In the genomic region with DNA sequence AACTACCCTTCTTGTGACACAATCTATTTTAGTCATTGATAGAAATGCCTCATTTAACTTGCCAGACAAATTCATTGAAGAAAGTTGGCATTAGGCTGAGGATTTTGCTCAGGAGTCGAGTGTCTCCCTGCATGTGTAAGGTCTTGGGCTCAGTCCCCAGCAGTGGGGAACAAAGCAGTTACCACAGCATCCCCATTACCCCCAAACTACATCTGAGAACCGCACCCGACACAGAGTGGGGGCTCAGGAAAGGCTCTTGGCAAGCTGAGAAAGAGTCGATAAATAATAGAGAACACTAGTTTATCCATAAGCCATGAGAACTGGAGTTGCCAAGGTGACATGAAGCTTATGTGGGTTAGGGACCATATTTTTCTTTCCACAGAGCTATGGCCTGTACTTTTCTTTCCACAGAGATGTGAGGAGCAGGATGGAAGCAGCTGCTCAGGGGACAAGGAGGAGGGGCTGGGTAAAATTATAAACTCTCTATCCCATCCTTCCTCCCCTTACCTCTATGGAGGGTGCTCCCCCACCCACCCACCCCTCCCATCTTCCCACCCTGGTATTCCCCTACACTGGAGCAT, we compare ENCODE assay signal across 13 mouse cellular contexts.
"Had no signal": no experiment of that assay in that cellular context is flagged by ENCODE, and none has a peak within 500 bp of the region (broad histone marks: within the 10 kb centered on the region; RNA-seq: fewer than 3 reads in every experiment).

No protein-coding gene starts in this region.

- H3K36me3 ChIP-seq: limb, embryonic 12.5 days; liver, embryonic 13.5 days; midbrain, embryonic 13.5 days had no signal

- H3K27me3 ChIP-seq: limb, embryonic 12.5 days; liver, embryonic 13.5 days; midbrain, embryonic 13.5 days had no signal

- H3K4me2 ChIP-seq: limb, embryonic 12.5 days; liver, embryonic 13.5 days; midbrain, embryonic 13.5 days had no signal

- H3K4me1 ChIP-seq: limb, embryonic 12.5 days; liver, embryonic 13.5 days; midbrain, embryonic 13.5 days had no signal

- H3K27ac ChIP-seq: kidney, postnatal 0 days; layer of hippocampus, adult 2 months; limb, embryonic 12.5 days; liver, embryonic 13.5 days; midbrain, embryonic 13.5 days had no signal

- H3K9me3 ChIP-seq: limb, embryonic 12.5 days; liver, embryonic 13.5 days; midbrain, embryonic 13.5 days had no signal

- ATAC-seq: midbrain, embryonic 13.5 days had no signal

- H3K4me3 ChIP-seq: layer of hippocampus, adult 2 months; limb, embryonic 12.5 days; liver, embryonic 13.5 days; midbrain, embryonic 13.5 days had no signal

- H3K9ac ChIP-seq: limb, embryonic 12.5 days; liver, embryonic 13.5 days; midbrain, embryonic 13.5 days had no signal

- DNase-seq: kidney, adult 9 months; kidney, postnatal 4 days; liver; liver, embryonic 13.5 days; lung, adult 18-20 months; retina, postnatal 1 day; right cerebral cortex, postnatal 4 days; spleen, adult 18-20 months; thymus, postnatal 4 days had no signal
